Mouse (Mus musculus): ENCODE measurements around the gene Stum. TPM values are rescaled to one million over a fixed set of nuclear protein-coding genes. Genes with fewer than 3 reads are reported as not detected.
"Not testable (repeated sequence)": the region's sequence is repeated elsewhere in the genome, so short reads cannot be mapped to it uniquely, and the experiment has no call there.

The Stum gene
- polyA plus RNA-seq, 1 experiment from 2014 or later, result 0.44 TPM

DNA sequence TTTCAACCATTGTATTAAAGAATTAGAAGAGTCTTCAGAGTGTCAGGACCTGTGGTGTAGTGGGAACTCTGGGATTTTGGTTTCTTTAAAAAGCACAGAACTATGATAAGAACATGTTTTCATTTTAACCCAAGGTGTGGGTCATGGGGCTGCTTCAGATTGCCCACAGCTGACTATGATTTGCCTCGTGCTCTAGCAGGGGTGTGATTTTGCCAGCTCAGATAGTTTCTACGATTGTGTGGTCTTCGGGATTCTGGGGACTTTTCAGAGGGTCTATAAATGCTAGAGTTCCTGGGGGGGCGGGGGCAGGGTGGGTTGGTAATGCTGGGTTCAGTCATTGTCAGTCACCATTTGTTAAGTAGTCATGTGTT is 91.7 kb downstream of the Stum start:
- WGBS, result 77% methylated on average over 4 of the region's 4 CpGs
- H3K9ac ChIP-seq, result no peak overlapping the region
- no peaks in the 10 kb centered on the region for H3K27me3 ChIP-seq (replicated peaks)
- ATAC-seq (ENCODE audit: extremely low read depth, insufficient number of reproducible peaks, low FRiP score, low TSS enrichment), result no peak
- H3K36me3 ChIP-seq, result no peaks in the 10 kb centered on the region
- H3K9me3 ChIP-seq, result no peaks in the 10 kb centered on the region
- no peak overlapping the region for H3K4me2 ChIP-seq
- H3K4me3 ChIP-seq, result no peak overlapping the region
- H3K27ac ChIP-seq (replicated peaks), result no peak overlapping the region
- H3K4me1 ChIP-seq, result peaks cover 47% of the 10 kb centered on the region

DNA sequence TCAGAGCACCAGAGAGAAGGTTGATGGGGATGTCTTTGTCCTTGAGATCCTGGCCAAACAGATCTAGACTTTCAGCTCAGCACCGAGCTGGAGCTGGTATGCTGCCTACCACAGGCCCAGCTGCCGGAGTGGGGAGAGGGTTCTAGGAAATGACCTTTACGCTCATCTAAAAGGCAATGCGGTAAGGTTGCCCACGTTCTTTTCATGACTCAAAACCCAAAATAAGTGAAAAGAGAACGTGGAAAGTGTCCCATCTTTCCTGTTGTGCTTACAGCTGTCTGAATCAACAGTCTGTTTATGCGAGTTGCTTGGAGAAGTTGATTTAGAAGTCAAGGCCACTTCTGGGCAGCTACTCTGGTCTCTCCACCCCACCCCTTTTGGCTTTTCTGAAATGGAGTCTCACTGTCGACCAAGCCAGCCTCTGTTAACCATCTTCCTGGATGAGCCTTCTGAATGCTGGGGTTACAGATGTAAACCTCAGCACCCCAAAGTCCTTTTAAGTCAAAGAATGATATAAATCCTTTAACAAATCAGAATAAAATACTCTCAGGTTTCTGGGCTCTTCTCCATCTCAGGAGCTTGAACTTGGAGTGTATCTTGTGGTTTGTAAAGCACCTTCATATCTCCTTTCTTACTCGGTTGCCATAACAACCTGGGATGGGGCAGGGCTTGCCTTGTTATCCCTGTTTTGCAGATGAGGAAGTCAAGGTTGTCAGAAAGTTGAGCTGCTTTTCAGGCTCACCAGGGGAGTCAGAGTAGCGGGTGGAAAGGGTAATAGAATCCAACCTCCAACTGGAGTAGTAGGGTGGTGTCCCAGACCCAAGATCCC is 92.3 kb downstream of the Stum start:
- Histone ChIP-seq H3K4me3 (no peak overlapping the region), H3K27ac (replicated peaks) (0 out of 2 replicates have a peak overlapping the region, but pooled peaks have one; percentile 32), H3K4me2 (no peak overlapping the region), H3K9me3 (no peaks in the 10 kb centered on the region), H3K36me3 (no peaks in the 10 kb centered on the region), H3K4me1 (peaks cover 52% of the 10 kb centered on the region), H3K9ac (no peak overlapping the region), H3K27me3 (replicated peaks) (no peaks in the 10 kb centered on the region)
- ATAC-seq (ENCODE audit: extremely low read depth, insufficient number of reproducible peaks, low FRiP score, low TSS enrichment), result no peak
- WGBS, result 72% methylated on average over 10 of the region's 10 CpGs

DNA sequence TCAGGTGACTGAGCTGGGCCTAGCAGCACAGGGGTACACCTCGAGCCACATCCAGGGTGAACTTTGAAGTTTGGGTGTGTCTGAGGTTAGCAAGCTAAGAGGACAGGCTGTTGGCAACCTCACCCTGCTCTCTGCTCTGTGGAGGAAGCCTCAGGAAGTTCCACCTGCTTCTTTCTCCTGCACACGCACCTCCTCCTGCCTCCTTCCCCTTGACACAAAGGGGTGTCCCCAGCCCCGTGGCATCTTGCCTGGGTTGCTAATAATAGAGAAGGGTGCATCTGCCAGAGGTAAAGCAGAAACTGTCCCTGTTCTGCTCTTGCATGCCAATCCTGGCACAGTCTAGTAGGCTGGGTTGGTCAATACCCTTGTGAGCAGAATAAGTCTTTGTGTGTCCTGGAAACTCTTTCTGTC is 93.0 kb downstream of the Stum start:
- H3K36me3 ChIP-seq, result no peaks in the 10 kb centered on the region
- 56% methylated on average over 3 of the region's 3 CpGs for WGBS
- H3K27ac ChIP-seq (replicated peaks), result 0 out of 2 replicates have a peak overlapping the region, but pooled peaks have one; percentile 32
- no peak overlapping the region for H3K4me2 ChIP-seq
- no peak overlapping the region for H3K4me3 ChIP-seq
- H3K4me1 ChIP-seq, result peaks cover 57% of the 10 kb centered on the region
- no peaks in the 10 kb centered on the region for H3K27me3 ChIP-seq (replicated peaks)
- ATAC-seq (ENCODE audit: extremely low read depth, insufficient number of reproducible peaks, low FRiP score, low TSS enrichment), result no peak
- H3K9ac ChIP-seq, result no peak overlapping the region
- H3K9me3 ChIP-seq, result no peaks in the 10 kb centered on the region

DNA sequence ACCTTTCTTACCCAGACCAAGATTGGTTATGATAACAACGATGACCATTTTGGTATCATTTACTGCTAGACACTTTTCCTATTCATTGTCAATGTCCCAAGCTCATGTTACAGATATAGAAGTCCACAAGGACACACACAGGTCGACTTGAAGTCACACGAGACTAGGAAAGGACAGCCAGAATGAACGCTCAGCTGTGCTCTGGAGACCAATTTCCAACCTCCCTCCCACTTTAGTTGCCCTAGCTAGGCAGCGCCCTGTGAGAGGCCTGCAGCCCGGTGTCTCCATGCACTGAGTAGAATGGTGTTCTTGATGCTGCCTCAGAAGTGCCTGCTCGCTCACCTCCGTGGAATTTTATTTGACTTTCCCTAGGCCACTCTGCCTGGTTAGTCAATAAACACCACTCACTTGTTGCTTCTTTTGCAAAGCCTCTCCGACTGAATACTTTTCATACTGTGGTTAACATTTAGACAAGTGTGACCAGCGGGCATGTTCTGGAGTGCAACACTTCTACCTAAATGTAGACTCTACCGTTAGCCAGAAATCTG is 94.0 kb downstream of the Stum start:
- Histone ChIP-seq H3K27ac (replicated peaks) (0 out of 2 replicates have a peak overlapping the region, but pooled peaks have one; percentile 9), H3K4me1 (peaks cover 67% of the 10 kb centered on the region)
- H3K9me3 ChIP-seq; H3K4me2 ChIP-seq; H3K9ac ChIP-seq; ATAC-seq (ENCODE audit: extremely low read depth, insufficient number of reproducible peaks, low FRiP score, low TSS enrichment); H3K4me3 ChIP-seq; H3K36me3 ChIP-seq; H3K27me3 ChIP-seq (replicated peaks): not testable (repeated sequence)
- 78% methylated on average over 11 of the region's 11 CpGs for WGBS

DNA sequence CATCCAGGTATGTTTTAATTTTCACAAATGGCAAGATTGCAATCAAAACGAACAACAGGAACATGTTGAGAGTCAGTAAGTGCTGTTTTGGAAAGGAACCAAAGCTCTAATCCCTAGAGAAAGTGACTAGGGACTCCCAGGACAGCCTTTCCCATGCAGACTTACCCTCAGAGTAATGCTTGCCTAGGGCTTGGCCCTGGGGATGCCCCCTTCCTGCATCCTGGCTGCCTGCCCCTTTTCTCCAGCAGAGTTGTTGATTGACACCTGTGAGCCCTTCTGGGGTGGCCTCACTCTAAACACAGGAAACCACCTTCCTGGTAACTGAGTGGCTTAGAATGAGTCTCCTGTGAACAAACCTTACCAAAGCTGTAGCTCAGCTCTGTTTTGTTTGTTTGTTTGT is 94.8 kb downstream of the Stum start:
- peak overlapping the region; percentile 38; the same call in 1 of the 2 replicates for H3K9ac ChIP-seq
- H3K27me3 ChIP-seq (replicated peaks), result no peaks in the 10 kb centered on the region
- no peaks in the 10 kb centered on the region for H3K9me3 ChIP-seq
- no peak overlapping the region for H3K4me3 ChIP-seq
- H3K4me1 ChIP-seq, result peaks cover 65% of the 10 kb centered on the region
- WGBS, result 26% methylated on average over 1 of the region's 1 CpGs
- peak overlapping the region; percentile 76 for H3K4me2 ChIP-seq
- peak overlapping the region; percentile 86 for H3K27ac ChIP-seq (replicated peaks)
- no peaks in the 10 kb centered on the region for H3K36me3 ChIP-seq
- ATAC-seq (ENCODE audit: extremely low read depth, insufficient number of reproducible peaks, low FRiP score, low TSS enrichment), result no peak

DNA sequence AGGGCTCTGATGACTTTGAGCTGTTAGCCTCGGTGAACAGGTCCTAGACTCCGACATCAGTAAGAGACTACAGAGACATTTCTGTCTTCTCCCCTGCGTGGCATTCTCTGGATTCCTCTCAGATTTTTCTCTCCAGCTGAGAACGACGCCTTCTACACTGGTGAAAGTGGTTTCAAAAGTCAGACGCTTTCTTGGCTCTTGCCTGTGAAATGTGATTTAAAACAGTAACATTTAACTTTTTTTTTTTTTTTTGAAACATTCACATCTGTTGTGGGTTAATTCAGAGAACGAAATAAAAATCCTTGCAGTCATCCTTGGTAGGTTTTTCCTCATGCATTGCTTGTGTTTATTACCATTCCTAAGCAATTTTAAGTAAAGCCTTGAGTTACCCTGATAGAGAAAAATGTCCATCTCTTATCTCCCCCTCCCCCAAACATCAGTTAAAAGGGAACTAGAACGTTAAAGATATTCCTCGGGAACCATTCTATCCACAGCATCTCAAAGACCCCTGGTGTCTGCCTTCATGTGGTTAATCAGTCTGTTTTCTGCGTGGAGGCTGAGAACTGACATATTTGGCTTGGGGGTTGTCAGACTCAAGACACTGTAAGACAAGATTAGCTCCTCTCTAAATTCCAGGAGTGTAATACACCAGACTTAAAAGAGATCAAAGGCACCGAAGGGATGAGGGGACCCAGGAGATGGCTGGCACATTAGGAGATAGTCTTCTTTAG is 95.4 kb downstream of the Stum start:
- H3K9ac ChIP-seq, result peak overlapping the region; percentile 72
- peak overlapping the region; percentile 54 for H3K4me3 ChIP-seq
- H3K9me3 ChIP-seq, result no peaks in the 10 kb centered on the region
- H3K36me3 ChIP-seq, result no peaks in the 10 kb centered on the region
- 8% methylated on average over 11 of the region's 11 CpGs for WGBS
- no peak for ATAC-seq (ENCODE audit: extremely low read depth, insufficient number of reproducible peaks, low FRiP score, low TSS enrichment)
- H3K27ac ChIP-seq (replicated peaks), result peak overlapping the region; percentile 86
- no peaks in the 10 kb centered on the region for H3K27me3 ChIP-seq (replicated peaks)
- H3K4me2 ChIP-seq, result peak overlapping the region; percentile 76
- H3K4me1 ChIP-seq, result peaks cover 59% of the 10 kb centered on the region

DNA sequence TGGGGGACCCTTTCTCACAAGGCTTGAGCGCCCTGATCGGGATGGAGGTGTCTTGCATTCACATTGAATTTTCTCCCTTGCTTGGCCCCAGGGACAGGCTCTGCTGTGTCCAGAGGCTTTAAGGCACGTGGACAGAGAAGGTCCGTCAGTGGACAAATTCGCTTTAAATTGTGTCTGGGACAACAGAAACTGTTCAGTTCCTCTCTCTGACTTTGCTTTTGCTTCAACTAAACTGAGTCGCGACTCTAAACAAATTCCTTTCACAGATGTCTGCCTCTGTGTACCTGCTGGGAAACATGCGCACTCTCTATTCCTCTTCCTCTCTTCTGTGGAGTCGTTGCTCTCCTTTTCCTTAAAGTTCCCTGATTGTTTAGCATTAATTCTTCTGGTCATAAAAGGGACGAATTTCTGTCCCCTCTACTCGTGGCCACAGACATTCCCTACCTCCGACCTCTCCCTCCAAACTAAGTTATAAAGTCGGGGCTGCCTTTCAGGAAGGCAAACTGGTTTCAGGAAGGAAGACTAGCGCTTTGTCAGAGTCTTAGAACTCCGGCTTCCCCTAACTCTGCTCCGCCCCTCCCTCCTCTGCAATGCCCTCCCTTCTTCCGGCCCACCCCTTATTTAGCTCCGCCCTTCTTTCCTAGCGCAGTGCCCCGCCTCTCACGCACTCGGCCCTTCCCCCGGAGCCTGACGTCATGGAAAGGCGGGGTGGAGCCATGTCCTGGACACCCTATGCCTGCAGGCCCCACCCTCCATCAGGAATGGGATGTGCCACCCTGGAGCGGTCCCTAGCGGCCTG is 96.2 kb downstream of the Stum start:
- Histone ChIP-seq H3K27ac (replicated peaks) (peak overlapping the region; percentile 86), H3K4me3 (peak overlapping the region; percentile 54), H3K9me3 (no peaks in the 10 kb centered on the region), H3K9ac (peak overlapping the region; percentile 81), H3K4me2 (peak overlapping the region; percentile 76), H3K36me3 (no peaks in the 10 kb centered on the region), H3K4me1 (peaks cover 59% of the 10 kb centered on the region), H3K27me3 (replicated peaks) (no peaks in the 10 kb centered on the region)
- WGBS, result 4% methylated on average over 27 of the region's 27 CpGs
- peak; percentile 98 for ATAC-seq (ENCODE audit: extremely low read depth, insufficient number of reproducible peaks, low FRiP score, low TSS enrichment)

DNA sequence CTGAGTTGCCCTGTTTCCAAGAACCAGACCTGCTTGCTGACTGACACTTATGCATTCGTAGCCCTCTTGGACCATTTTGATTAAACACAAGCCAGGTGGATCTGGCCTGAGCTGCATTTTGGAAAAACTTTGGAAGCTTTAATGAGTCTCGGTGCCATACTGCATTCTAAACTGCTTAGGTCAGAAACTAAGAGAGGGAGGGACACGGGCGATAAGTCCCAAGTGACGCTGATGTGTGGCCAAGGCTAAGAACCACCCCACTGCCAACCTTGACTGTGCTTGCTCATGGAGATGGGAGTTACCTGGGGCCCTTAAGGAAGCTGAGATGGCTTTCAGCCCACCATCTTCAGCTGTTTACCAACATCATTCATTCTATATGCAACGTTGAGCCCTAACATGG is 98.0 kb downstream of the Stum start:
- Histone ChIP-seq H3K36me3 (0 out of 2 replicates have a peak, but pooled peaks cover 3% of the 10 kb centered on the region), H3K27me3 (replicated peaks) (no peaks in the 10 kb centered on the region), H3K9ac (no peak overlapping the region), H3K4me1 (peaks cover 55% of the 10 kb centered on the region), H3K9me3 (no peaks in the 10 kb centered on the region), H3K27ac (replicated peaks) (no peak overlapping the region), H3K4me2 (no peak overlapping the region), H3K4me3 (no peak overlapping the region)
- 65% methylated on average over 6 of the region's 6 CpGs for WGBS
- no peak for ATAC-seq (ENCODE audit: extremely low read depth, insufficient number of reproducible peaks, low FRiP score, low TSS enrichment)

DNA sequence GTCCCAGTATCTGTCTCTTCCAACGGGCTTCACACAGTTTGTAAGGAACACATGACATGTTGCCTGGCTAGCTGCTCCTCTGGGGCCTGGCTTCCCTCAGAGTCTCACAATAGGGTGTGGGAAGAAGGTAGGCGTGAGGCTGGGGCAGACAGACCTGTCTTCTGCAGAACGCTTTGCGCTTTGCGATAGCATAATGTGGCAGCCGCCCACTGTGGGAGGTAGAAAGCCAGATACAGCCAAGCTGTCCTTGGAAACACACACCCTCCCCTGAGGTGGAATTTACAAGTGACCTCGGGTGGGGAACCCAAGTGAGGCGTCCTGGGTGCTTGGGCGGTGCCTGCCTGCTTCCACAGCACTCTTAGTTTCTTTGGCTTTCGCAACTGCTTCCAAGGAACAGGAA is 98.8 kb downstream of the Stum start:
- 48% methylated on average over 10 of the region's 10 CpGs for WGBS
- H3K9me3 ChIP-seq, result no peaks in the 10 kb centered on the region
- no peak overlapping the region; the same call in 1 of the 2 replicates for H3K27ac ChIP-seq (replicated peaks)
- no peak overlapping the region for H3K4me2 ChIP-seq
- H3K4me1 ChIP-seq, result peaks cover 54% of the 10 kb centered on the region
- no peaks in the 10 kb centered on the region for H3K27me3 ChIP-seq (replicated peaks)
- H3K4me3 ChIP-seq, result no peak overlapping the region
- no peak for ATAC-seq (ENCODE audit: extremely low read depth, insufficient number of reproducible peaks, low FRiP score, low TSS enrichment)
- H3K36me3 ChIP-seq, result 0 out of 2 replicates have a peak, but pooled peaks cover 3% of the 10 kb centered on the region
- no peak overlapping the region; the same call in 1 of the 2 replicates for H3K9ac ChIP-seq

DNA sequence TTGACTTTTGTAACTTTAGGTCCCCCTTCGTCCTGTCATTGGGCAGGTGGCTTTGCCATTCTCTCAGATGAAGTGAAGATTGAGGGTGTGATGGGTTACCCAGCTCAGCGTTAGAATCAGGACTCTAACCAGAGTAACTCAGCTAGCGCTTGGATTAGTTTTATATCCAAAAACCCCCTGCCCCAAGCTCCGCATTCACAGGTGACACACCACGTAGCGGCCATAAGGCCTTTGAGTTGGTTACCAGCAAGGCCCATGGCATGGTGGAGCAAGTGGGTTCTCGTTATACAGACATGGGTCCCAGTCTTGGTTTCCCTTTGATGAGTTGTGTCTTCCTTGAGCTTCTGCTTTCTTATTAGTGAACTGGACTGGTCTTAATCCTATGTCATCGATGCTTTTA is 99.4 kb downstream of the Stum start:
- Histone ChIP-seq H3K4me3 (no peak overlapping the region), H3K4me2 (no peak overlapping the region), H3K27me3 (replicated peaks) (no peaks in the 10 kb centered on the region), H3K9me3 (no peaks in the 10 kb centered on the region), H3K27ac (replicated peaks) (no peak overlapping the region), H3K36me3 (0 out of 2 replicates have a peak, but pooled peaks cover 3% of the 10 kb centered on the region), H3K9ac (no peak overlapping the region), H3K4me1 (peaks cover 52% of the 10 kb centered on the region)
- 87% methylated on average over 8 of the region's 8 CpGs for WGBS
- no peak for ATAC-seq (ENCODE audit: extremely low read depth, insufficient number of reproducible peaks, low FRiP score, low TSS enrichment)
